Mouse (Mus musculus) lung, adult 18-20 months (tissue): ENCODE data around the gene Gja5.
A peak's percentile ranks its signal among the peaks of the same experiment; 100 is the strongest.

Source experiments
- DNase-seq, 2 experiments: peaks; one replicate each; pipeline ENCODE4 v3.0.0; 2022; ENCODE audit warnings: mixed read lengths in 2 of 2

Gja5 gene

DNA sequence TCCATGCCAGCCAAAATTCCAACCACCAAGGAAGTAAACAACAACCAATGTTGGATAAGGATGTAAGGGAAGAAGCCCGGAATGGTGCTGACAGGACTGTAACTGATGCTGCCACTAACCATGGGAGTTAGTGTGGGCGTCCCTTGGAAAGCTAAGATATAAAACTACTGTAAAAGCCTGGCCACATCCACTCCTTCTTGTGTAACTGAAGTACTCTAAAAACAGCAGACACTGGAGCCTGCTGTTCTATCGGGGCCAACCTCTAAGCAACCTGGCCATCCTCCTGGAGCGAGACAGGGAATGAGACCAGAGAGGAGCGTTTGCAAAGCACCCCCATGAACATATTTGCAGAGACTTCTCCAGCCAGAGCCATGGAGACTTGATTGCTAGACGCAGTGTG lies 213.0 kb downstream of the Gja5 start:
- DNase-seq = no peak

DNA sequence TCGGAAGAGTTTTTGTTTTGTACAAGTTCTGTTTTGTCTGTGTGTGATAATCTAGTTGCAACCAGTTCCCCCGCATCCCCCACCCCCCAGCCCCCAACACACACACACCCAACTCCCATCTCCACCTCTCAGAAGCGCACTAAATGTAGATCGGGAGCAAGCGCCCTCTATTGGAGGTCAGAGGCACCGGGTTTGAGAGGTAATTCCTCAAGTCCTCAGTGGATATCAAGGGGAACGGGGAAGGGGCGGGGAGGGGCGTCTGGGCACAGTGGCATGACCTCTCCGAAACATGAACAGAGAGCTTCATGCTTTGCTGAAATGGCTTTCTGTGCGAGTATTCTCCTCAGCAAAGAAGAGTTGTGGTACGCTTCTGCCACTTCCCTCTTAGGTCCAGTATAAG lies 213.8 kb downstream of the Gja5 start:
- DNase-seq = no peak

DNA sequence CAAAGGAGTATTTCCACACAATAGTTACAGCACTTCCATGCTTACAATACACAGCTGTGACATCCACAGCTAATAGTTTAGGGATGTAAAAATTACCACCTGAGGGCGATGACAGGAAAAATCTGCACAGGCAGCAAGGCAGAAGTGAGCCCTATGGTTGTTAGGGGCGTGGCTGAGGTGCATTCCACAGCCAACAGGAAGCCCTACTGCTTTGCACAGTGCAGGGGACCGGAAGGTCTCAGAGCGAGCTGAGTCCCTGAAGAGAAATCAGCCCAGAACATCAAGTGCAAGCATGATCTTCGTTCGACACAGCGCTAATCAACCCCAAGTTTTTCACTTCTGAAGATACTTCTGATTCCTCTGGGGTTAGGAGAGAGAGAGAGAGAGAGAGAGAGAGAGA lies 219.7 kb downstream of the Gja5 start:
- DNase-seq = peak; percentile 17 to 20
